Mouse (Mus musculus): ENCODE measurements at regions not wholly inside any gene's neighbourhood (a gene's known extent, or its start where the extent isn't known, plus 50 kb on each side); places are given as distances from the start of the nearest gene placed in this dataset.

- ATAC-seq (ENCODE audit: low TSS enrichment) = no peak
Measured at GRCm38 (mm10) chr11:24226755-24227154, 148.9 kb downstream of the Bcl11a start.

GRCm38 (mm10) chr11:24233376-24233775 lies 155.5 kb downstream of the Bcl11a start:
- ATAC-seq (ENCODE audit: low TSS enrichment) = no peak

GRCm38 (mm10) chr11:24233821-24234220 lies 156.0 kb downstream of the Bcl11a start:
- ATAC-seq (ENCODE audit: low TSS enrichment) = no peak

GRCm38 (mm10) chr11:24234422-24234821 lies 156.6 kb downstream of the Bcl11a start:
- no peak for ATAC-seq (ENCODE audit: low TSS enrichment)

- ATAC-seq (ENCODE audit: low TSS enrichment) = peak; percentile 16; the same call in 1 of the 2 replicates
Measured at GRCm38 (mm10) chr11:24235326-24235725, 157.5 kb downstream of the Bcl11a start.

GRCm38 (mm10) chr11:24239631-24240030 lies 161.8 kb downstream of the Bcl11a start:
- ATAC-seq (ENCODE audit: low TSS enrichment) = no peak

- ATAC-seq (ENCODE audit: low TSS enrichment) = no peak
Measured at GRCm38 (mm10) chr11:24242096-24242495, 164.2 kb downstream of the Bcl11a start.

- ATAC-seq (ENCODE audit: low TSS enrichment) = no peak
Measured at GRCm38 (mm10) chr11:24242888-24243287, 165.0 kb downstream of the Bcl11a start.

- ATAC-seq (ENCODE audit: low TSS enrichment) = no peak
Measured at GRCm38 (mm10) chr11:24245390-24245789, 167.5 kb downstream of the Bcl11a start.

GRCm38 (mm10) chr11:24246314-24246713 lies 168.5 kb downstream of the Bcl11a start:
- ATAC-seq (ENCODE audit: low TSS enrichment) = no peak

- no peak for ATAC-seq (ENCODE audit: low TSS enrichment)
Measured at GRCm38 (mm10) chr11:24247285-24247684, 169.4 kb downstream of the Bcl11a start.

GRCm38 (mm10) chr11:24251516-24251915 lies 173.7 kb downstream of the Bcl11a start:
- no peak for ATAC-seq (ENCODE audit: low TSS enrichment)

GRCm38 (mm10) chr11:24255201-24256060 lies 177.6 kb downstream of the Bcl11a start:
- no peak; the same call in 1 of the 2 replicates for ATAC-seq (ENCODE audit: low TSS enrichment)

- ATAC-seq (ENCODE audit: low TSS enrichment) = no peak
Measured at GRCm38 (mm10) chr11:24257741-24258140, 179.9 kb downstream of the Bcl11a start.

GRCm38 (mm10) chr11:24258340-24258739 lies 180.5 kb downstream of the Bcl11a start:
- no peak for ATAC-seq (ENCODE audit: low TSS enrichment)

- ATAC-seq (ENCODE audit: low TSS enrichment) = no peak
Measured at GRCm38 (mm10) chr11:24259668-24260067, 181.8 kb downstream of the Bcl11a start.

- no peak for ATAC-seq (ENCODE audit: low TSS enrichment)
Measured at GRCm38 (mm10) chr11:24269046-24269445, 191.2 kb downstream of the Bcl11a start.

GRCm38 (mm10) chr11:24281628-24282027 lies 203.8 kb downstream of the Bcl11a start:
- ATAC-seq (ENCODE audit: low TSS enrichment) = peak; percentile 68

- peak; percentile 56 for ATAC-seq (ENCODE audit: low TSS enrichment)
Measured at GRCm38 (mm10) chr11:24282556-24282955, 204.7 kb downstream of the Bcl11a start.

GRCm38 (mm10) chr11:24286129-24287108 lies 208.6 kb downstream of the Bcl11a start:
- no peak for ATAC-seq (ENCODE audit: low TSS enrichment)

- ATAC-seq (ENCODE audit: low TSS enrichment) = no peak
Measured at GRCm38 (mm10) chr11:24293209-24293608, 215.4 kb downstream of the Bcl11a start.

- ATAC-seq (ENCODE audit: low TSS enrichment) = no peak
Measured at GRCm38 (mm10) chr11:24293860-24294531, 216.1 kb downstream of the Bcl11a start.
